Mouse (Mus musculus) layer of hippocampus, postnatal 36 days (tissue): ENCODE measurements around the gene Fgd4. TPM values are rescaled to one million over a fixed set of nuclear protein-coding genes. Genes with fewer than 3 reads are reported as not detected.
A peak's percentile ranks its signal among the peaks of the same experiment; 100 is the strongest.
"Not testable (repeated sequence)": the region's sequence is repeated elsewhere in the genome, so short reads cannot be mapped to it uniquely, and the experiment has no call there.

Experiments used
- DNase-seq, 2 experiments: peaks; one replicate each; pipeline ENCODE4 v3.0.0; 2022
- total RNA-seq, 2 experiments: library from RNA; stranded (reverse); gene quantifications; 2 replicates each; pipeline ENCODE4 v1.2.3; 2021

Gene Fgd4
- total RNA-seq, 2 experiments from 2014 or later: 49.9 to 53.2 TPM

DNA sequence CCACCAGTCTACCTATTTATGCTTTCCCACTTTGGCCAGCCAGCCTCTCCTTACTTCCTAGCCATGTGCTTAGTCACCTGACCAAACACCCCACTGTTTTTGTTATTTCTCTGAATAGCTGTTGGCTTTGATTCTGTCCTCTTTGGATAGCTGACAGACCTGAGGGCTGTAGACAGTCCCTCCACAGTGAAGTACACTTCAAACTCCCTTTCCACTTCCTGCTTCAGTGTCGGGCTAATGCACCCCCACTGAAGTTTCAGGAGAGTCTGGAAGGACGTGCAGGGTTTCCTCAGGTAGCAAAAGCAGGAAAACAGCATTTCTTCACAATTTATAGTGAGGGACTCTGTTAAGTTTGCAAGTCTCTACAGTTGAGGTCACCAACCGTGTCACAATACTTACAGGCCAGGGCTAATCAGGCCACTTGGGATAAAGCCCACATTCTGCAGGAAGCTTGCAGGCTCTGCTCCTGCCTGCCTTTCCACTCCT lies 57.4 kb downstream of the Fgd4 start:
- no peak for DNase-seq

DNA sequence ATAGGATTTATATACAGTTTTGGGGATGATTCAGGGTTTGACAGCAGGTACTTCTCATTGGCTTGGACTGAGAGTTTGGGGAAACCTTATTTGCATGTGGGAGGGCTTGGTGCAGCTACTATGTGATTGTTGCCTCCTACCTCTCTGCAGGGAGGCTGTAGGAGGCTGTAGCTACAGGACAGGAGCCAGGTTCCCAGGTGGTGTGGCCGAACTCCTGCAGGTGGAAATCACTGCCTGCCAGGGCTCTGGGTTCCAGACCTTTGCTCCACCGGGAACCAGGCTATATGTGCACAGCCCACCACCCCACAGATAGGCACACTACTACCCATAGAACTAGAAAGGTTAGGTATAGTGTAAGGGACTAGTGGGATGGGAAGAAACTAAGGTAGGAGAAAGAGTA lies 61.0 kb downstream of the Fgd4 start:
- DNase-seq: not testable (repeated sequence)

DNA sequence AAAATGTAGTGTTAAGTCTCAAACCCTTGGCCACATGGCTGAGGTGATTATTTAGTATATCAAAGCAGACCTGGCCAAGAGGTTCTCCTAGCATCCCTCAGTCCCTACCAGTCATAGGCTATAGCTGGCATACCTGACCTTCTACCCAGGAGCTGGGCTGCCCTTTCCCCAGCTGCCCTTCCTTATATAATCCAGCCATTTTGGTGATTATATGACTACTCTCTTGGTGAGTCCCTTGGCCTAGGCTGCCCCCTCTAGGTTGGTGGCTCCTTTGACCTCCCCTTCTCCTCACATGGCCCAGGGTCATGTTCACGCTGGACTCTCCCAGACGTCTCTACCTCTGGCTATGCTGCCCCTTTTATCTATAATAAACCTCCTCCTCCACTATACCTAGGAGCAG lies 65.1 kb downstream of the Fgd4 start:
- DNase-seq: no peak

DNA sequence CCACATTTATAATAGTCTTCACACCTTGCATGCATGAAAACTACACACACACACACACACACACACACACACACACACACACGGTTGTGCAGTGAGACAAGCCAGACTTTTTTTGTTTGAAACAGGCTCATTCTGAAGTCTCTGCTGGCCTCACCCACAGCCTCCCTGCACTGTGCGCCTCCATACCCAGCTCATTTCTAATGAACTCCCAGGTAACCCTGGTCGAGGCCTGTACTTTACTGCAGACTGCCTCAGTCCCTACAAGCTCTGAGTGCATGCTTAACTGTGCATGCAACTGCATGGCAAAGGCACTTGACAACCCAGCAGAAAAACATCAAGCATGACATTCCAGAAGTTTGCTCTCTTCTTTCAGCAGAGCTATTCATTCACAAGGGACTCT lies 72.3 kb downstream of the Fgd4 start:
- DNase-seq: no peak

DNA sequence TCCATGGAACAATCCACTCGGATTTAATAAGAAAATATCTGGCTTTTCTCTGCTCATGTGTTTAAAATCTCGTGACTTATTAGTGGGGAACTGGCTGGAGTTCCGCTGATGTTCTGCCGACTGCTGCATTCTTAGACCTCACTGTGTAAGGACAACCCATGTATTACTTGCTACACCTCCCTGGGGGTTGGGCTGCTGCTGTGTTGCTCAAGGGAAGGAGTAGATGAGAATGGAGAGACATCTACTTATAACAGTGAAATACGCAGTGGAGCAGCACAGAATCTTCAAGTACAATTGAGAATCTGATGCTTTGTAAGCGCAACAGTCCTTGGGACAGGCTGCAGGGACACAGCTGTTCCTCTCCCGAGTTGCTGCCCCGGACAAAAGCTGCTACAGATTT lies 73.1 kb downstream of the Fgd4 start:
- no peak for DNase-seq

DNA sequence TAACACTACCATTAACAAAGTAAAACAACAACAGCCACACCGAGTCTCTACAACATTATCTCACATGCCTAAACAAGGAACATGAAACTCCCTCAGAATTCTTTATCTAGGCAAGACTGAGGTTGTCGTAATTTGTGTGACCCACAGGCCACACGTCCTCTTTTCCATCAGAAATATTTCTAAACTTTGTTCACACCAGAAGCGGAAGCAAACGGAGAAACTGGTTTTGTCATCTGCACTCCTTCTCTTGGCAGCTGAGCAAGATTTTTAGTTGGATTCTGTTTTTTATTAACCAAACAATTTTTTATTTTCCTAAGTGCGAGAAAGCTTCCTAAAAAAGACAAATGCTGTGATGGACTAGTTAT lies 73.6 kb downstream of the Fgd4 start:
- DNase-seq: no peak

DNA sequence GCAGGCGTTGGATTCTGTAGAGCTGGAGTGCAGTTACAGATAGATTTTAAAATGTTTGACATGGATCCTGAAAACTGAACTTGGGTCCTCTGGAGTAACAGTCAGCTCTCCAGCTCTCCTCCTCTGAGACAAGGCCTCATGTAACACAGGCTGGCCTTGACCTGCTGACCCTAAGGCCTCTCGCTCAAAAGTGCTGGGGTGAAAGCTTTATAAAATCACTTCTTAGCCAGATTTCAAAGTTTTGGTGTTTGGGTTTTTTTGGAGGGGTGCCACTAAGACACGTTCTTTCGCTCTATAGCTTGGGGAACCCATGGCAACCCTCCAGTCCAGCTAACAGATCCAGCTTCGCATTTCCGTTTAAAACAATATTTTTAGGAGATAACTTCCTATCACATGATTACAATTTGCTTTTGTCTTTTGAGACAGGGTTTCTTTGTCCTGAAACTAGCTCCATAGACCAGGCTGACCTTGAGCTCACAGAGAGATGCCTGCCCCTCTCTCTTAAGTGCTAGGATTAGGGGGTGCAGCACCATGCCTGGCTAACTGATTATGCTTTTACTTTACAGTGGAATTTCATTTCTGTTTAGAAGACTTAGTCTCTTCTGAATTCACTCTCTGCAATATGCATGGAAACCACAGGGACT lies 74.1 kb downstream of the Fgd4 start:
- no peak for DNase-seq

DNA sequence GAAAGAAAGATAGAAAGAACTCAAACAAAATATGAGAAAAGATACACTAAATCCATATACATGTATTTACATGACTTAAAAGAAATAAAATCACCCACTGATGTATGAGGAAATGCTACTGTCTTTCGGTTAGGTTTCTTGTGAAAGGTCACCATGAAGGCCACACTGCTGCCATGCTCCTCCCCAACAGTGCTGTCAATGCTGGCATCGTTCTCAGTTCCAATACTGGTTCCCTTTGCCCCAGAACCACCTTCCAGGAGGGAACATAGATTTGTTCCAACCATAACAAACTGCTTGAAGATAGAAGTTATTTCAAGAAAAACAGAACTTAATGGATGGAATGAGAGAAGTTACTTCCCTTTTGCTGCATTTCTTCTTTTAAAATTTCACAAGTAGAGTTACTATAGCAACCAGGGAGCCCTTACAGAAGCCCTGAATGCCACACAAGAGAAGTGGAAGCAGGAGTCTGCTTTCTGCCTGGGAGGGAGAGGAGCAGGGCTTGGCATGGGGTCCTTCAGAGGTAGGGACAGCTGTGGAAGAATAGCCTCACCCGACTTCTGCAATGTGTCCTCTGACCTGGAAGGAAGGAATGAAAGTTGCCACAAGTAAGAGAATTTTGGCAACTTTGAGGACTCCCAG lies 75.0 kb downstream of the Fgd4 start:
- DNase-seq: no peak

DNA sequence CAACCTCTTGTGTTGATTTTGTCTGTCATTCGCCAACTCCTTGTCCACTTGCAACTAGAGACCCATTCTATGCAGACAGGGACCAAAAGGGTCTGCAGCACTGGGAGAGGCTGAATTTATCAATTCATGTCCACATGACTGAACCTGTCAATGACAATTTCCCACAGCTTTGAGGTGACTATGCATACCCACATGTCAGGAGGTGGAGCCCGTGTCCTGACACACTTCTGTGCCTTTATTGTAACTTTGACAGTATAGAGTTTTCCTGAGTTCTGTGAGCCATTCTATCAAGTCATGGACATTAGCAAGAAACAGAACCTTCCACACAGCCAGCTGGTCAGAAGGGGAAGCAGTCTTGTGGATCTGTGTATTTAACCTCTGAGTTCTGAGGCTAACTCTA lies 76.7 kb downstream of the Fgd4 start:
- no peak for DNase-seq

DNA sequence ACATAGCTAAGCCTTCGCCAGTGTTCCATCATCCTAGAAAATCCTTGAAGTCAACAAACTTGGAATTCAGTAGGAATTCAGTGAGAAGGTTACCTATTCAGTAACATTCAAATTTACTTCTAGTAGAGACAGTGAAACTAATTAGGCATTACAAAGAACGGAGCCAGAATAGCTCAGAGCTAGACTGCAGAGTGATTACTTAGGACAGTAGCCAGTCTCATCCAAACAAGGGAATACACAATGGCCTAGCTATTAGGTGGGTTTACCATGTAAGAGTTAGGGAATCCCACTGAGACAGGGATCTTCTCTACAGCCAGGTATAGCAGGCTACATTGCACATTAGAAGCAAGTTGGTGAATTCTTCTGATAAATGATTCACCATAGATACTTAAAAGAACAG lies 77.5 kb downstream of the Fgd4 start:
- not testable (repeated sequence) for DNase-seq

DNA sequence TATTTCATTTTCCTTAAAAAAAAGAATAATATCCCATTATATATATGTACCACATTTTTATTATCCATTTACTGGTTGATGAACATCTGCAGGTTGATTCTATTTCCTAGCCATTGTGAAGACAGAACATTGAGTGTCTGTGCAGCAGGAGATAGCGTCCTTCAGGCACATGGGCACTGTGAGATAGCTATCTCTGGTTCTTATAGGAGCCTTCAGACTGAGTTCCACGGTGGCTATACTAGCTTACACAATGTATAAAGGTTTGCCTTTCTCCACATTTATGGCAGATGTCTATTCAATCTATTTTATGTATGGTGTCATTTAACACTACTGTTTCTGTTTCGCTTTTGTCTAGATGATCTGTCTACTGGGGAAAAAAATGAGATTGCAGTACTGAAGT lies 98.9 kb downstream of the Fgd4 start:
- no peak for DNase-seq

DNA sequence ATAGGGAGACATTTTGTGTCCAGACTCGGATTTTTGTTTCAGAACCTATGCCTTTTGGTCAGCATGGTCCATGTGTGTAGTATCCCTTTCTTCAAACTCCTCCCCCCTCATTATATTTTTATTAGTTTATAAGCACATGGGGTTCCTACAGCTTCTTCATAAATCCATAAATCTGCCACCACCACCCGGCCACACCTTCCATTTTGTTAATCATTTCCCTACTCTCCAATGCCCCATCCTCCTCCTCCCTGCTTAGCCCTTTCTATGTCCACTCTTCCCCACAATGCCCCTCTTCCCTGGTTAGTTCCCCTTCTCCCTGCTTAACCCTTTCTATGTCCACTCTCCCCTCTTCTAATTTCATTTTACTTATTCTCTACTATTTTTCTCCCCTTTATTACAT lies 99.4 kb downstream of the Fgd4 start:
- DNase-seq: no peak

DNA sequence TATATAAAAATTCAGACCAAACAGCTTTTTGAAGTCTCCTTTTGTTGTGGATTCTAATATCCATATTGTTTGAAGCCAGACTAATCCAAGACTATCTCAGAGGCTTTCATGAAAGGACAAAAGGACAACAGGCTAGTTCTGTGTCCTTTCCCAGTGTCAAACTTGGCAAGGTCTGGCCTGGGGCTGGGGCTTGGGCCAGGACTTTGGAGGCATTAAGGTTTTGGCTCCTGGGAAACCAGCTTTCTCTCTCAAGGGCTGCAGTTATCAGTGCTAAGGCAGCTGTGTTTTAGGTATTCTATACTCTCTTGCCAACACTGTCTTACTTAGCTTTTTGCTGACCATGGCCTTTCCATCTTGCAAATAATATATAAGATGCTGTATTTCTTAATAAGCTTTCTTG lies 101.6 kb downstream of the Fgd4 start:
- peak; percentile 21 to 28 for DNase-seq

DNA sequence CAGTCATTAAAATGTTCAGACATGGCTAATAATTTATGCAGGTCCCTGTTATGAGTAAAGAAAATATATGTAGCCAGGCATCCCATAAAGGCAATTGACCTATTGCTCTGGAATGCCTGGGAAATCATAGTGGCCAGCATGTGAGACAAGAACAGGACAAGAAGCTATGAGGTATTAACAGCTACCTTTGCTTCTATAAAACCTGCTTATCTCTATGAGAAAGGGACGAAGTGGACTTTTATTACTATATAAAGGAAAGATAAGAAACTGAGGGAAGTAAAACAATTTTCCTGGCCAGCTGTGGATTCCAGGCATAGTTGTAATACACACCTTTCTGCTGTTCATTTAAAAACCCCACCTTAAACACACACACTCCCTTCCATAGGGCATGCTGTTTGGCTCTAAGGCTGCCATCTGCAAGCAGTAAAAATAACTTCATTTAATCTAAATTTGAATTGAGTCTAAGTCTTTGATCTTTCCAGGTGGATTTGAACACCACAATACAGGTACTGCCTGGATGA lies 114.8 kb downstream of the Fgd4 start:
- no peak for DNase-seq

DNA sequence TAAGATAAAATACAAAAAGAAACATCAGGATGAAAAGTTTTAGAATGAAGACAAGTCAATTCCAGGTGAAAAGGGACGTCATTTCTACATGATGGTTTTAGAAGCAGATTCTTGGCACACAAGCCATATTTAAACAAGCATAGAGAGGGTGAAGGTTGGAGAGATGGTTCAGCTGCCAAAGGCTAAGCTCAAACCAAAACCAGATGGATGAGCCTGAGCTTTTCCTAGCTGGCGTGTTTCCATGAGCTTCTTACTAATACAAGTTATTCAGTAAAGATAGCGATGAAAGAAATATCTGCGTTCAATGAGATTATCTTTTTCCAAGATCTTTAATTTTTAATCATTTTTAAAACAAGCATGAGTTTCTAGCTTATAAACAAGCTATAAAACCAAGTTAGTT lies 115.7 kb downstream of the Fgd4 start:
- no peak for DNase-seq

DNA sequence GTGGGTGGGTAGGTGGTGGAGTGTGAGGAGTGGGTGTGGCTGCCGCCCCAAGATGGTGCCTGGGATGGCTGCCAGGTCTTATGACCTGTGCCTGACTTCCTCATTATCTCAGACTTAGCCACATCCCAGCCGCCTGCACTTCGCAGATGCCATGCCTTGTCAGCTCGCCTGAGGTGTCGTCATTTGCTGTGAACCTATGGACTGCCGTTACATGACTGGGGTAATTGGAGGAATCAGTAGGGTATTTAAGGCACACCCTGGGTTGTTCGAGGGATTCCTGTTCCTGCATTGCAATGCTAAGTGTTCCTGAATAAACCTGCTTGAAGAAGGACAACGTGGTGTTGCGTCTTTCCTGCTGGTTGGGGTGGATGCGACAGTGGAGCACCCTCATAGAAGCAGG lies 126.9 kb downstream of the Fgd4 start:
- not testable (repeated sequence) for DNase-seq

DNA sequence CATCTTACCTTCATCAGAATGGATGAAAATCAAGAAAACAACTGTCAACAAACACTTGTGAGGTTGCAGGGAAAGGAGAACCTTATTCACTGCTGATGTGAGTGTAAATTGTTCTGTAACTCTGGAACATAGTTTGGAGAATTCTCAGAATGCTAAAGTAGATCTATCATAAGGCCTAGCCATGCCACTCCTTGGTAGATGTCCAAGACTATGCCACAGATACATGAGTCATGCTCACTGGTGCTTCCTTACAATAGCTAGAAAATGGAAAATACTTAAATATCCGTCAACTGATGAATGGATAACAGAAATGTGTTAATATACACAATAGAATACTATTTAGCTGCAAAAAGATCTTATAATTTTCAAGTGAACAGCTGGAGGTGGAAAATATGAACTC lies 150.3 kb downstream of the Fgd4 start:
- DNase-seq: no peak

DNA sequence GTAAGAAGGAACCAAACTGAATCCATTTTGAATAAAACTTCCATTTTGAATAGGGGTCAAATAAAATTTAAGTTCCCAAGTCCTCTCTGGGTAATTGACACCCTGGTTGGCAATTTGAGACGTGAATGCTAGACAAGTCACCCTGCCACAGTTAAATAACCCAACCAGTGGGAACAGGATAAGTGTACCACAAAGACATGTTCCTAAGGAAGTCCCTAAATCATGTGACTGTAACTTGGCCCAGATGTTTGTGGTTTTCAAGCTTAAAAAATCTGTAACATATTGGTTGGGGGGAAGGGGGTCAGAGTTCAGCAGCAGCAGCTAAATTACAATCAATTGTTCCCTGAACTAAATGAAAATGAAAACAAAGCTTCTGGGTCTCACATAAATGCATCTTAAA lies 161.9 kb downstream of the Fgd4 start:
- no peak for DNase-seq

DNA sequence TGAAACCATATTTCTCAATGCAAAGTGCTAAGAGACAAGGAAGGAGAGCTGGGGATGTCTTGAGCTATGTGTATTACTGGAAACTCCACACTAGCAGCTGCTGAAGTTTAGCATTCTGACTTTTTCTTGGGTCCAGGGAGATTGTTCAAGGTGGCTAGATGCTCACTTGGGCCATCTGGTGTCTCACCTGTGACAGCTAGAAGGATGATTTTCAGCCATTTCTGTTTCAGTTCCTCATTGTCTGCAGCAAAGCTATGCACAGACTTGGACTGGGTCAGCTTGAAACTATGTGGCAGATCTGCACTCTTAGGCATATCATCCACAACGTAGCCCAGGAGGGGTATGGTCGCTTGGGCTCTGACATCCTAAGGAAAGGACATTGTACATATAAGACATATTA lies 177.9 kb downstream of the Fgd4 start:
- no peak for DNase-seq

DNA sequence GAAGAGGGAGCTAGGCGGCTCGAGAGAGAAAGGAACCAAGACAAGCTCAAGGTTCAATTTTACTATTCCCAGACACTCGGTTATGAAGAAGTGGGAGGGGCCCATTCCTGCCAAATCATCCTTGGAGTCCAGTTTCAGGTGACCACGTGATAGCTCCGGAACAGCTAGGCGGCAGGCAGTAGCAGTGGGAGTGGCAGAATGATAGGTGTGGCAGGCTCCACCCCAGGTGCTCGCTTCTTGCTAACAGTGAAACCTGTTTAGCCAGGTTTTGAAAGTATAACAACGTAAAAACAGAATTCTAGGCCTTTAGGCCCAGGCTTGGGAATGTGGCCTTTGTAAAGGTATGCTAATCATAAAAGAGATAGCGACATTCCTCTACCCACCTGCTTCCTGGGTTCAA lies 233.1 kb downstream of the Fgd4 start:
- DNase-seq: not testable (repeated sequence)
